Mouse (Mus musculus) hindbrain, embryonic 16.5 days (tissue): ENCODE data around the gene Itpr1. TPM values are rescaled to one million over a fixed set of nuclear protein-coding genes. Genes with fewer than 3 reads are reported as not detected.
A peak's percentile ranks its signal among the peaks of the same experiment; 100 is the strongest.

Source experiments
- ATAC-seq: fragments of 200-750 bp; cut with Nextera tagmentation; 2 replicates; pipeline ENCODE4 v1.8.0; 2017; ENCODE audit warnings: moderate TSS enrichment, moderate library complexity
- H3K27ac ChIP-seq: fragments of 300-500 bp; sonication (generic); 2 replicates; pipeline ENCODE4 v1.5.1; 2014; ENCODE audit warnings: low read depth, mild to moderate bottlenecking, control low read depth, low read length, moderate library complexity
- H3K27me3 ChIP-seq: fragments of 300-500 bp; sonication (generic); replicated peaks from 2 replicates; pipeline ENCODE4 v1.6.1; 2014; ENCODE audit warnings: low read length; ENCODE audit not compliant: control insufficient read depth, insufficient read depth
- H3K36me3 ChIP-seq: fragments of 300-500 bp; sonication (generic); 2 replicates; pipeline ENCODE4 v1.6.1; 2014; ENCODE audit warnings: mild to moderate bottlenecking, low read length, moderate library complexity, mixed read lengths; ENCODE audit not compliant: control insufficient read depth, insufficient read depth
- H3K4me1 ChIP-seq: fragments of 300-500 bp; sonication (generic); 2 replicates; pipeline ENCODE4 v1.6.1; 2014; ENCODE audit warnings: low read depth, low read length; ENCODE audit not compliant: control insufficient read depth, insufficient read depth
- H3K4me2 ChIP-seq: fragments of 300-500 bp; sonication (generic); 2 replicates; pipeline ENCODE4 v1.6.1; 2014; ENCODE audit warnings: mild to moderate bottlenecking, low read length, control low read depth, moderate library complexity
- H3K4me3 ChIP-seq: fragments of 300-500 bp; sonication (generic); 2 replicates; pipeline ENCODE4 v1.5.1; 2014; ENCODE audit warnings: mild to moderate bottlenecking, low read length, control low read depth, moderate library complexity
- H3K9ac ChIP-seq: fragments of 300-500 bp; sonication (generic); 2 replicates; pipeline ENCODE4 v1.6.1; 2014; ENCODE audit warnings: low read depth, mild to moderate bottlenecking, control low read depth, low read length, moderate library complexity
- H3K9me3 ChIP-seq: fragments of 300-500 bp; sonication (generic); 2 replicates; pipeline ENCODE4 v1.6.1; 2014; ENCODE audit warnings: mild to moderate bottlenecking, low read length, moderate library complexity; ENCODE audit not compliant: control insufficient read depth
- WGBS: fragments of 180-500 bp; shearing (Covaris S2); extraction: QIAGEN DNeasy Blood & Tissue Kit; methylation state at CpG from one replicate; pipeline ENCODE4 v1.1.7; 2014; 5-methylcytosine and 5-hydroxymethylcytosine counted together
- polyA plus RNA-seq: library from polyadenylated mRNA; unstranded; fragments of >200 nt; fragmentation: Nextera tagmentation; extraction: Ambion mirVana; gene quantifications from 2 replicates; pipeline ENCODE4 v1.2.1, GENCODE M21; 2015

Itpr1 gene
- polyA plus RNA-seq, 1 experiment from 2014 or later = 5.6 TPM

DNA sequence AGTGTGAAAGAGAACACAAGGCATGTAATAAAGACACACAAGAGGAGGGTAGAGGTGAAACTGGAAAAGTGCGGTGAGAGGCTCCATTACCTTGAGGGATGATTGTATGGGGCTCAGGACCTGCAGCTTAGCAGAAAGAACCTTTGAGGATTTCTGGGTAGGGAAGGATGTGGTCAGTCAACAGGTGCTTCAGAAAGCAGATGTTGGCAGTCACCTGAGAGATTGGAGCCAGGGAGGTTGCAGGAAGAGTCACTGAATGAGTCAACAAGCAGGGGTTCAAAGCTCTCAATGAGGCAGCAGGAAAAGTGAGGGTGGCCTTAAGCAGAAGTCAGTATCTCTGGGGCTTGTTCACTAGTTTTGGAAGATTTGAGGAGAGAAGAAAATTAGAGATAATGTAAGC lies 101.1 kb downstream of the Itpr1 start:
- Histone ChIP-seq H3K4me2 (no peak overlapping the region), H3K4me1 (peaks cover 2% of the 10 kb centered on the region), H3K27me3 (no peaks in the 10 kb centered on the region), H3K27ac (no peak overlapping the region), H3K4me3 (no peak overlapping the region), H3K9me3 (no peaks in the 10 kb centered on the region), H3K9ac (no peak overlapping the region), H3K36me3 (no peaks in the 10 kb centered on the region)
- WGBS = 97% methylated on average over 1 of the region's 1 CpGs
- no peak for ATAC-seq

DNA sequence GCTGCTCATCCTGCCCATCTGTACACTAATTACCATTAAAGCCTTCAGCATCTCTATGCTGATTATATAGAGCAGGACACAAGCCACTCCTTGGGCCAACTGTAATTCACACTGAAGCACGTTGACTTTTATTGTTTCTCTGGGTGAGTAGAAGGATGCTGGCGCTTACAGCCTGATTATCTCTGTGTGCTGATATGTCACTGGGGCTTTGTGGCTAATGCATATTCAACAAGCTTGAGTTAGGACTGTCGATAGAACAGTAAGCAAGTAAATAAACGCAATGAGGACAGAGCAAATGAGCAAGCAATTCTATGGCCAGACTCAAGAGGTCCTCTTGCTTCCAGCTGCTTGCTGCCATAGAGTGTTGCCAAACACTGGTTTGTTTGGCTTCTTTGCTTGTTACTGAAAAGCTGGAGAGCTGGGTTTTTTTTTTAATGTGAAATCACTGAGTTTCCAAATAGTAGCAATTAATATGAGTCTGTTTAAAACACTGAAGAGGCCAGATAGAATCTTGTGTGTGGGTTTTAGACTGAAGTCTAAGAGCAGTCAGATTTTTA lies 103.5 kb downstream of the Itpr1 start:
- no peak overlapping the region for H3K4me2 ChIP-seq
- no peaks in the 10 kb centered on the region for H3K36me3 ChIP-seq
- 0 out of 2 replicates have a peak, but pooled peaks cover 2% of the 10 kb centered on the region for H3K4me1 ChIP-seq
- no peak overlapping the region for H3K9ac ChIP-seq
- H3K27me3 ChIP-seq = no peaks in the 10 kb centered on the region
- H3K4me3 ChIP-seq = no peak overlapping the region
- H3K9me3 ChIP-seq = no peaks in the 10 kb centered on the region
- ATAC-seq = peak; percentile 64
- H3K27ac ChIP-seq = no peak overlapping the region
- 56% methylated on average over 4 of the region's 4 CpGs for WGBS

DNA sequence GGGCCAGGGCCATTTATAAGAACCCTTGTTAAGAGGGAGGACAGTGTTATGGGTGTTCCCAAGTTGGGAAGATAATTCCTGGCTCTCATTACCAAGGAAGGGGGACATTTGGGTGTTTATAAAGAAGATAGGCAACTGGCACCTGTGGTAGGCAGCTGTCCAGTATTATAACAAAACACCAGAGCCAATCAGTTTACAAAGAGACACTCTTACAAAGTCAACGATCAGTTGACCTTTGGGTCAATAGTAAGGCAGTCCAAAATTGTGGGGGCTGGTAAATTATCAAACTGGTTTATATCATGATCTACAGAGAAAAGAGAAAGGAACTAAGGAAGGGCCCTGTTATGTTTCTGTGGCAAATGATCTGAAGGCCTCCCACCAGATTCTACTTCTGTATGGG lies 104.1 kb downstream of the Itpr1 start:
- Histone ChIP-seq H3K4me2 (no peak overlapping the region), H3K9ac (no peak overlapping the region), H3K4me1 (0 out of 2 replicates have a peak, but pooled peaks cover 2% of the 10 kb centered on the region), H3K27me3 (no peaks in the 10 kb centered on the region), H3K9me3 (no peaks in the 10 kb centered on the region), H3K27ac (no peak overlapping the region), H3K4me3 (no peak overlapping the region), H3K36me3 (no peaks in the 10 kb centered on the region)
- ATAC-seq = no peak
- WGBS = 70% methylated on average over 1 of the region's 1 CpGs

DNA sequence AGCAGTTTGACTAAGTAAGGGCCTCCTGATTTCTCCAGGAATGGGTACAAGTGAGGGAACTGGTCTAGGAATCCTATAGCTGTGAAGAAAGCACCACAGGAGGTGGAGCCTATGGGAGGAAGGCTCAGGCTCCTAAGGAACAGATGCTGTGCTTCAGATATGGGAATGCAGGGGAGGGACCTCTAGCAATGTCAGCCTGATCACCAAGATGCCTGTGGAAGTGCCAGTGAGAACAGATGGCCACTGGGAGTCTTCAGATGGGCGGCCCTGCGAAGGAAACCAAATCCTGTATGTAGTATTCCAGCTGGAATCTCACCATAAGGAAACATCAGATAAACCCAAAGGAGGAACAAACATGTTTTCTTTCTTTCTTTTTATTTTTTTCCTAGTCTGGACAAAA lies 108.8 kb downstream of the Itpr1 start:
- H3K27me3 ChIP-seq = no peaks in the 10 kb centered on the region
- no peak overlapping the region for H3K4me2 ChIP-seq
- no peak overlapping the region for H3K4me3 ChIP-seq
- no peak; the same call in 1 of the 2 replicates for ATAC-seq
- no peaks in the 10 kb centered on the region for H3K36me3 ChIP-seq
- no peak overlapping the region for H3K27ac ChIP-seq
- 63% methylated on average over 2 of the region's 2 CpGs for WGBS
- no peaks in the 10 kb centered on the region for H3K4me1 ChIP-seq
- no peaks in the 10 kb centered on the region for H3K9me3 ChIP-seq
- no peak overlapping the region for H3K9ac ChIP-seq

DNA sequence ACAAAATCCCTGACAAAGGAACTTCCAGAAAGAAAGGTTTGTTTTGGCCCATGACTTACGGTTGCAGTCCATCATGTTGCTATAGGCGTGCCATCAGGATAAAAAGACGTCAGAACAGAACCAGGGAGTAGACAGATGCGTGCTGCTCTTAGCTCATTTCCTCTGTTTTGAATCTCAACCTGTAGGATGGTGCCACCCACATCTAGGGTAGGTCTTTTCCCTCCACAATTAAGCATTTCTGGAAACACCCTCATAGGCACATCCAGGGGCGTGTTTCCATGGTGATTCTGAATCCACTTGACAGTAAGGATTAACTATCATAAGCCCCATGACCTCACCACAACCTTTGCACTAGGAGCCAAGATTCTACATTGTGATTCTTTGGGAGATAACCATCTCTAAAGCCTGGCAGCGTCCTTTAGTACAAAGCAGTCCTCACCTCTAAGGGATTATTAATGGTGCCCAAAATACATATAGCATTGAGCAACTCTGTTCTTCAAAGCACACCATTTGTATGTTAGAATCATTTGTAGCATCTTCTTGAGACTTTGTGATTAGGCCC lies 111.6 kb downstream of the Itpr1 start:
- 90% methylated on average over 6 of the region's 6 CpGs for WGBS
- H3K36me3 ChIP-seq = no peaks in the 10 kb centered on the region
- ATAC-seq = no peak

DNA sequence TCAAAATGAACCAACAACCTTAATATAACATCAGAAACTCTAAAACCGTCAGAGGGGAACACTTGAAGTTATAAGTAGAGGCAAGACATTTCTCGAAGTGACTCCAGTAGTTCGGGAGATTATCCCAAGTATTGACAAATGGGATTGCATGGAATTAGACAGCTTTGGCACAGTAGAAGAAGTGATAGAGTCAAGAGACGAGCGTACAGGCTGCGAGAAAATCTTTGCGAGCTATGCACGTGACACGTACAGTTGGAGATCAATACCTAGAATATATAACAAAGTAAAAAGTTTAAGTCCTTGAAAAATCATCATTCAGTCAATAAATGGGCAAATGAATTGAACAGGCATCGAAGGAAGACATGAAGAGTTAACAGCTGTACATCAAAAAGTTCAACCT lies 112.5 kb downstream of the Itpr1 start:
- Histone ChIP-seq H3K27ac (no peak overlapping the region), H3K4me3 (no peak overlapping the region), H3K4me1 (no peaks in the 10 kb centered on the region), H3K9me3 (no peaks in the 10 kb centered on the region), H3K4me2 (no peak overlapping the region), H3K27me3 (no peaks in the 10 kb centered on the region), H3K9ac (no peak overlapping the region), H3K36me3 (no peaks in the 10 kb centered on the region)
- ATAC-seq = no peak
- 97% methylated on average over 10 of the region's 10 CpGs for WGBS

More for the DNA sequence above, 111.6 kb downstream of the Itpr1 start:
- H3K27ac ChIP-seq = no peak overlapping the region
- no peak overlapping the region for H3K4me2 ChIP-seq
- no peak overlapping the region for H3K9ac ChIP-seq
- H3K9me3 ChIP-seq = no peaks in the 10 kb centered on the region
- H3K27me3 ChIP-seq = no peaks in the 10 kb centered on the region
- no peak overlapping the region for H3K4me3 ChIP-seq
- H3K4me1 ChIP-seq = no peaks in the 10 kb centered on the region

DNA sequence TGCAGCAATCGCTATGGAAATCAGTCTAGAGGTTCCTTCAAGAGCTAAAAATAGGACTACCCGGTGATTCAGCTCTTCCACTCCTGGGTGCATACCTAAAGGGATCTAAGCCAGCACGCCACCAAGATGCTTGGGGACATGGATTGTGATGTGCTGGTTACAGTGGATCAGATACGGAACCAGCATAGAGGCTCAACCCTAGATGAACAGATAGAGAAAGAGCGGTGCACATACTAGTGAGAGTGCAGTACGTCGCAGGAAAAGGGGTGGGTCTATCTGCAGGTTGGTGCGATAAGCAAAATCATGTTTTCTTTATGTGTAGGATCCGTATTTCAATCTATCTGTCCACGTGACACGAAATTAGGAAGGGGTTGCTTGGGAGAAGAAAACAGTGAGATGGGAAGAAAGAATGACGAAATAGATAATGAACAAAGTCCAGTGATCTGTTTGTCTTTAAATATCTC lies 113.1 kb downstream of the Itpr1 start:
- H3K9ac ChIP-seq = no peak overlapping the region
- 92% methylated on average over 12 of the region's 12 CpGs for WGBS
- H3K36me3 ChIP-seq = no peaks in the 10 kb centered on the region
- no peak for ATAC-seq
- no peak overlapping the region for H3K4me3 ChIP-seq
- H3K27ac ChIP-seq = no peak overlapping the region
- H3K27me3 ChIP-seq = no peaks in the 10 kb centered on the region
- no peaks in the 10 kb centered on the region for H3K4me1 ChIP-seq
- H3K4me2 ChIP-seq = no peak overlapping the region
- no peaks in the 10 kb centered on the region for H3K9me3 ChIP-seq

DNA sequence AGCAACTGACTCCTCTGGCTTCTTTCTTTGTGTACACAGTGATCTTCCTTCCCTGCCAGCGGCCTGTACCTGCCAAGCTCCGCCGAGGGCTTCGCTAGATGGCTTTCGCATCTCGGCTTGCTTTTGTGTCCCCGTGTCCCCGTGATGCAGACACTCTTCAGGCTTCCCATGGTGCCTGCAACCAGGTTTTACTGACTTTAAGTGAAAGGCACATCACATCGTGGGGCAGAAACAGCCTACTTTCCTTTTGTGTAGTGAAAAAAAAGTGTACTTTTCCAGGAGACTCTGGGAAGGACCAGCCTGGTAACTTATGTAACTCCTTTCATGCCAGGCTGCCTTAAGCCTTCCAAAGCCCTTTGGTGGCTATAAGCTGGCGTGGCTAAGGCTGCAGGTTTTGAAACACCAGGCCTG lies 113.9 kb downstream of the Itpr1 start:
- Histone ChIP-seq H3K4me1 (no peaks in the 10 kb centered on the region), H3K27me3 (no peaks in the 10 kb centered on the region), H3K9ac (no peak overlapping the region), H3K36me3 (no peaks in the 10 kb centered on the region), H3K4me3 (no peak overlapping the region), H3K27ac (no peak overlapping the region), H3K4me2 (no peak overlapping the region), H3K9me3 (no peaks in the 10 kb centered on the region)
- ATAC-seq = no peak
- WGBS = 76% methylated on average over 10 of the region's 10 CpGs

DNA sequence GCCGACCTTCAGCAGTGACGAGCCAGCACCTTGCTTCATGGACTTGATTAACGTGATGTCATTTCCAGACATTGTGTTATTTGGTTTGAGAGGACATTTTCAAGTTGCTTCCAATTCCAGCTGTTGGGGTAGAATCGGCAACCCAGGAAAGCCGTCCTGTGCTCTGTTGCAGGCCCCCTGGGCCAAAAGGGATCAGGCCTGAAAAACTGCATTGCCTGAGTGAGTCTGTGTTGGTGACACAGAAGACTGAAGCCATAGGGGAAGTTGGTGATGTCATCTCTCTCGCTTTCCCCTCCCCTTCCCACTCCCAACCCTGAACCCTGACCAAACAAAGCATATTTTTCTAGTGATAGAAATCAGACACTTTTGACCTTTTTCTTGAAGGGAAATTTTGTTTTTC lies 114.7 kb downstream of the Itpr1 start:
- Histone ChIP-seq H3K4me1 (no peaks in the 10 kb centered on the region), H3K4me3 (no peak overlapping the region), H3K27me3 (no peaks in the 10 kb centered on the region), H3K9me3 (no peaks in the 10 kb centered on the region), H3K36me3 (no peaks in the 10 kb centered on the region), H3K27ac (no peak overlapping the region), H3K4me2 (no peak overlapping the region), H3K9ac (no peak overlapping the region)
- WGBS = 82% methylated on average over 6 of the region's 6 CpGs
- ATAC-seq = no peak
